Mouse (Mus musculus) C2C12 (cell line): ENCODE results near the gene Pced1b.
"Not testable (repeated sequence)": the region's sequence is repeated elsewhere in the genome, so short reads cannot be mapped to it uniquely, and the experiment has no call there.

Experiments used
- CTCF ChIP-seq: IDR thresholded peaks from one replicate; pipeline ENCODE4 v1.5.1; 2011; ENCODE audit not compliant: control insufficient read depth, insufficient read depth, insufficient read length
- FOSL1 ChIP-seq: IDR thresholded peaks from one replicate; pipeline ENCODE4 v1.8.0; 2011; ENCODE audit warnings: mild to moderate bottlenecking, low read length; ENCODE audit not compliant: poor library complexity, insufficient read depth, severe bottlenecking
- MAX ChIP-seq: IDR thresholded peaks from one replicate; pipeline ENCODE4 v1.6.1; 2011; ENCODE audit warnings: mild to moderate bottlenecking, control low read depth
- USF1 ChIP-seq: IDR thresholded peaks from one replicate; pipeline ENCODE4 v1.6.1; 2011; ENCODE audit warnings: low read depth, mild to moderate bottlenecking, control low read depth, moderate library complexity

DNA sequence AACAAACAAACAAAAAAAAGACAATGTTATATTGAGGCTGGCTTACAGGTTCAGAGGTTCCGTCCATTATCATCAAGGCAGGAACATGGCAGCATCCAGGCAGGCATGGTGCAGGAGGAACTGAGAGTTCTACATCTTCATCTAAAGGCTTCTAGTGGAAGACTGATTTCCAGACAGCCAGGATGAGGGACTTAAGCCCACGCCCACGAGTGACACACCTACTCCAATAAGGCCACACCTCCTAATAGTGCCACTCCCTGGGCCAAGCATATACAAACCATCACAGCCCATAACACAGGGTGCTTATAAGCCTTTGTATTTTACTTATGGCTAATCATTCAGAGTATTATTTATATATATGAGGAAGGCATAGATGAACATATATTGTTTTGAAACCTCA, 117.4 kb downstream of the Pced1b start:
- TF ChIP-seq CTCF, USF1, MAX, FOSL1: not testable (repeated sequence)
